Mouse (Mus musculus): ENCODE measurements at regions not wholly inside any gene's neighbourhood (a gene's known extent, or its start where the extent isn't known, plus 50 kb on each side); places are given as distances from the start of the nearest gene placed in this dataset.

- ATAC-seq = no peak
Measured at GRCm38 (mm10) chr4:142956832-142957429, 255.9 kb downstream of the Prdm2 start.

GRCm38 (mm10) chr4:142956376-142956775 is 256.4 kb downstream of the Prdm2 start:
- ATAC-seq = no peak

- ATAC-seq = no peak
Measured at GRCm38 (mm10) chr4:142953724-142954123, 259.1 kb downstream of the Prdm2 start.

DNA sequence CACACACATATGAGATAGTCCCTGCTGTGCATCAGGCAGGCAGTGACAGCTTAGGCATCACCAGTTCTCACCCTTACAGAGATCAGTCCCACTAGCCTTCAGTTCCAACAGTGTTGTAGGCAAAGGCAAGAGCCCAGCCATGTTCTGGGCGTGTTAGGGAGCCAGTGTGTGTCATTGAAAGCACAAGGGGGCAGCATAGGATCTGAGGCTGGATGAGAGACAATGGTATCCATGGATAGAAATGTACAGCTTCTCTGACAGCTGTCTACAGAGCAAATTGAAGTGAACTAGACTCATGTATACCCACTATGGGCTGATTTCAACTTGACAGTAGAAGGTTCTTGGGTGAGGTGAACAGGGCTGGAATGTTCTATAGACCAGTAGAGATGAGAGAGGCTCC is 259.9 kb downstream of the Prdm2 start:
- ATAC-seq = no peak

- ATAC-seq = no peak
Measured at GRCm38 (mm10) chr4:142947673-142948072, 265.1 kb downstream of the Prdm2 start.

GRCm38 (mm10) chr4:142933627-142934026 is 279.2 kb downstream of the Prdm2 start:
- no peak for ATAC-seq

- ATAC-seq = no peak
Measured at GRCm38 (mm10) chr4:142929245-142929644, 283.6 kb downstream of the Prdm2 start.

DNA sequence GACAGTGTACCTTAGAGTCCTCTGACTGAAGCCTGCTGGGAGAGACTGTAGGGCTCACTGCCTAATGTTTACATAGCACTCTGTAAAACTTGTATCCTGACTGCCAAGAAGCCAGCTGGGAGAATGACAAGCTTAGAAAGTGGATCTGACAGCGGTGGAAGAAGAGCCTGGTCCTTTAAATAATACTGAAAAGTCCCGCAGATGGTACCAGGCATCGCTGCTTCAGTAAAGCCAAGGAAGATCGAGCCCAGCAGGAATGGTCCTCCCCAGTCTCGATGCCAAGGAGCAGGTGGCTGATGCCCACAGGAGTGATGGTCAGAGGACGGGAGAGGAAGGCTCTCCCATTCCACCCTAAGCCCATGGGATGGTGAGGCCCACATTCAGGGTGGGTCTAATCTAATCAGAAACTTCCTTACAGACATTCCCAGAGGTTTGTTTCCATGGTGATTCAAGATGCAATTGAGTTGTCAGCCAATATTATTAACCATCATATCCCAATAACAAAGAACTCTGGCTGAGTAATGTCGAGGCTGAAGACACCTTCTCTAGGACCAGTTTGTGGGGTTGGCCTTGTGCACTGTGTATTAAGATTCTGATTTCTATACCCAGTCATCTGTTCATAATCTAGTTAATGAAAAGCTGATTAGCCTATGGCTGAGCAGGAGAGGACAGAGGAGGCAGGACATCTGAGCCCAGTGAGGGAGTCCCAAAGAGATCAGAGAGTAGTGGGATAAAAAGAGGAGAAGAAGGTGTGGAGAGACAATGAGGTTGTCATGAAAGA is 285.3 kb downstream of the Prdm2 start:
- no peak for ATAC-seq

GRCm38 (mm10) chr4:142925111-142925510 is 287.7 kb downstream of the Prdm2 start:
- ATAC-seq = no peak

DNA sequence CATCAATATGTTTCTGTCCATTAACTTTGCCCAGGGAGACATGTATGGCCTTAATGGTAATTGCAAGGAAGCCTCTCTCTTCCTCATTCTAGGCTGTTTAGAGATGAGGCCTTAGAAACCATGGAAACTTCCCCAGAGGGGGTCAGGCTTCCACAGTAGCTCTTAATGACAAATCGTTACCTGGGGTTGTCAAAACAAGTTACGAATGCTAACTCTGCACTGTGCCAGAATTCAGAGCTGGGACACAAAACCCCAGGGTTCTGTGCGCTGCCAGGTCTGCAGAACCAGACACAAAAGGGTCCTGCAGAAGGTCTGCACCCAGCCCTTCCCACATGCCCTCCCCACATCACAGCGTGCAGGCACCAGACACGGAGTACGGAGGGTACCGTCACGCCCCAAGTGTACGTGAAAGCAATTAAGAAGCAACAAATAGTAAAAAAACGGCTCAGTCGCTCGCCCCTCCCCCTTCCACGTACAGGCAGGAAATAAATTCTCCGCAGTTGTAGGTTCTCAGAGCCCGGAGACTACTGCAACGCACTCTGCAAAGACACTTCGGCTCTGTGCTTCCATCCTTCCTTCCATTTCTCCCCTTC is 303.3 kb downstream of the Prdm2 start:
- no peak for ATAC-seq

- ATAC-seq = no peak
Measured at GRCm38 (mm10) chr4:142908782-142909181, 304.0 kb downstream of the Prdm2 start.

DNA sequence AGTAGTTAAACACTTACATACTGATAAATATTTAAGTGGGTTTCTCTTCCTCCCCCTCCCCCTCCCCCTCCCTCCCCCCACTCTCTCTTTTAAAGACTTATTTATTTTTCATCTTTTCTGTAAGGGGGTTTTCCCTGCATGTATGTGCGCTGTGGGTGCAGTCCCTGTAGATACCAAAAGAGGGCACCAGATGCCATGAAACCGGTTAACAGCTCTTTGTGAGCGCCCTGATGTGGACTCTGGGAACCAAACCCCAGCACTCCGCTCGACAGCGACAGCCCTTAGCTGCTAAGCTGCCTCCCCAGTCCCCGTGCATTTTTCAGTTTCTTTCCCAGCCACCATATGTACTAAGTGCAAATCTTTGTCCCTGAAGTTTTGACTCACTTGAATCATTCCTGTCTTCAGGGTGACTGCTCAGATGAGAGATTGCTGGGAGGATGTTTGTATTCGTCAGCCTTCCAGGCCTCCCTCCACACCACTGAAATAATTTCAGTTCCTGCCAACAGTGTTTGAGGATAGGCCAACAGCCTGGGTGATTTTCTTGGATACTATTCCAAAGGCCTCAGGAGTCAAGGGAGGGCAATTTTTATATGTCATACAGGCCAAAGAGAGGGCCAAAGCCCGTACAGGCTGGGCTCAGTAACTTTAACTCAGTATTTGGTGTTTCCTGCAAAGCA is 309.3 kb downstream of the Prdm2 start:
- no peak for ATAC-seq

DNA sequence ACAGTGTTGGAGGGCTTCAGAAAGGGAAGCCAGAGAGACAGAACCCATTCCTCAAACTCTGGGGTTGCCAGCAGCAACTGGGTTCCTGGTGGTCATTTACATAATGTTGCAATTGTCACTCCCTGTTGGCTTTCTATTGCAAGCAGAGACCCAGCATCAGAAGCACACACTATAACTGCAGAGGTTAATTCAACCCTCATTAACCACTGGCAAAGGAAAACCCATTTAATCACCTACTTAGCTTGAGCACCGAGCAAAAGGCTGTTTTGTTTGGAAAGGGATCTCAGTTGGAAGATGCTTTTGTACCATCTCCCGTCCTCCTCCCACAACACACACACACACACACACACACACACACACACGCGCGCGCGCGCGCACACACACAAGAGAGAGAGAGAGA is 312.0 kb downstream of the Prdm2 start:
- no peak for ATAC-seq

- ATAC-seq = no peak
Measured at GRCm38 (mm10) chr4:142898994-142899393, 313.8 kb downstream of the Prdm2 start.

- ATAC-seq = no peak
Measured at GRCm38 (mm10) chr4:142890711-142891110, 322.1 kb downstream of the Prdm2 start.

- ATAC-seq = no peak
Measured at GRCm38 (mm10) chr4:142888891-142889290, 323.9 kb downstream of the Prdm2 start.

- no peak for ATAC-seq
Measured at GRCm38 (mm10) chr4:142887876-142888275, 324.9 kb downstream of the Prdm2 start.

DNA sequence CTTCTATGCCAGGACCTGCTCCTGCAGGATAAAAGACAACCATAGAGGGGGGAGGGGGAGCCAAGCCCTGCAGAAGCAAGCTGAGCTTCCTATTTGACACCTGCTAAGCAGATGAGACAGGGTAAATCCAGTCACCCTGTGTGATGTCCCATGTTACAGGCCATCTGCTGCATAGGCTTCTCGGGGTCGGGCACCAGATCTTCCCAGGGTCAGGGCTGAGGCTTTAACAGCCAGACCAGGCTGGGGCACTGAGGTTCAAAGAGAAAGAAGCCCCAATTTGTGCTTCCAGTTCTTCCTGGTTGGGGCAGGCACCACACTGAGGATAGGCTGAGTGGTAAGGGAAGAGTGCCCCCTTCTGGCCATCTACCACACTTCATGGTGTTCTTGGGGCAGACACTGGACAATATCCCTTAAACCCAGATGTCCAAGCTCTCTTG is 332.5 kb downstream of the Prdm2 start:
- ATAC-seq = no peak

- ATAC-seq = no peak
Measured at GRCm38 (mm10) chr4:142876151-142876550, 336.6 kb downstream of the Prdm2 start.

DNA sequence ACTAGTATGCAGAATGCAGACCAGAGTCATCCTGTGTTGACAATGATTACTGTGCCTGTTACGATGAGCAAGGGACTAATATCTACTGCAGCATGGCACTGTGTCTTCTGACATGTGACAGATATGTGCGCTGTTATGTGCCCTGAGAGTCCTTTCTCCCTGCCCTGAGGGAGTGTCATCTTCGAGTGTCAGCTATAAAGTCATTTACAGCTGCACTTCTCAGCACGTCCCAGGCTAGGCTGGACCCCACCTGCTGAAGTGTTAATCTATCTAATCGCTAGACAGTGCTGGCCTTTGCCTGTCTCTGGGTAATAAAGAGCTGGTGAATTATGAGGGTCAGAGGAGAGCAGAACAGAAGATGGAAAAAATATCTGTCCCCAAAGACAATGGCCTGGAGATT is 337.7 kb downstream of the Prdm2 start:
- no peak for ATAC-seq

DNA sequence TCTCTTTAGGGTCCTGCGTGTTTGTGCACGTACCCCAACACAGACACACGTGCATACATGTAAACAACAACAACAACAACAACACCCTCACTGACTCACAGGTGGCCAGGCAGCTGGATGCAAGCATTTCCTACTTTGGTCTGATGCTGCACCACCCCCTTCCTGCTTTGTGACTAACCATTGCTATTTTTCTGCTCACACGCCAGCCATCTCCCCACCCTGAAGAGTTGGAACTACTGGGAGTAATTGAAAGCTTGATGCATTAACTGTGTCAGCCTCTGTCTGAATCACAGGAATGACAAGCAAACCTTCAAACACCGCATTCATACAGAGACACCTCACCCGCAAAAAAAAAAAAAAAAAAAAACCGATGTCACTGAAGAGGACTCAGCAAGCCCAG is 346.5 kb downstream of the Prdm2 start:
- ATAC-seq = no peak

- no peak for ATAC-seq
Measured at GRCm38 (mm10) chr4:142865593-142865992, 347.2 kb downstream of the Prdm2 start.

GRCm38 (mm10) chr4:142863939-142864338 is 348.9 kb downstream of the Prdm2 start:
- no peak for ATAC-seq
